Mouse (Mus musculus) liver, postnatal 0 days (tissue): ENCODE data around the gene Ggn.
A peak's percentile ranks its signal among the peaks of the same experiment; 100 is the strongest.

ENCODE experiments used
- CTCF ChIP-seq: sonication (generic); IDR thresholded peaks from 2 replicates; pipeline ENCODE4 v1.5.1; 2016; ENCODE audit warnings: antibody characterized with exemption, low read depth
- EP300 ChIP-seq: IDR thresholded peaks from 2 replicates; pipeline ENCODE4 v1.6.1; 2016; ENCODE audit warnings: antibody characterized with exemption, low read depth, mild to moderate bottlenecking

DNA sequence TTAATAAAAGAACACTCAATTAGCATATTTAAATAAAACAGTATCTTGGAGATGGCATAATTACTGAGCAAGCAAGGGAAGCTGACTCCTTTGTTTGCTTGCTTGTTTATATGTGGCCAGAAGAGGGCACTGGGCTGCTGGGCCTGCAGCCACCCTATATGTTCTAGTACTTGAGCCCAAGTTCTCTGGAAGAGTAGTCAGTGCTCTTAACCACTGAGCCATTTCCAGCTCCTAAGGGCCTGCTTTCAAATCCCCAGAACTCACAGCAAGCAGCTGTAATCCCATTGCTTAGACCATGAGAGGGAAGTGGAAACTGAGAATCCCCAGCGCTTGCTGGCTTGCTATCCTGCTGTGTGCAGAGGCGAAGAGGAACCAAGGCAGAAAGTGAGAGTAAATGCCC lies 41.3 kb upstream of the Ggn start:
- peak; percentile 68 for TF ChIP-seq CTCF
- TF ChIP-seq EP300: no peak
